Mouse (Mus musculus): Measurements from ENCODE around the gene Mpi. TPM values are rescaled to one million over a fixed set of nuclear protein-coding genes. Genes with fewer than 3 reads are reported as not detected.
A peak's percentile ranks its signal among the peaks of the same experiment; 100 is the strongest.

The Mpi gene
- total RNA-seq, 2 experiments from 2014 or later: 37.0 to 39.6 TPM

DNA sequence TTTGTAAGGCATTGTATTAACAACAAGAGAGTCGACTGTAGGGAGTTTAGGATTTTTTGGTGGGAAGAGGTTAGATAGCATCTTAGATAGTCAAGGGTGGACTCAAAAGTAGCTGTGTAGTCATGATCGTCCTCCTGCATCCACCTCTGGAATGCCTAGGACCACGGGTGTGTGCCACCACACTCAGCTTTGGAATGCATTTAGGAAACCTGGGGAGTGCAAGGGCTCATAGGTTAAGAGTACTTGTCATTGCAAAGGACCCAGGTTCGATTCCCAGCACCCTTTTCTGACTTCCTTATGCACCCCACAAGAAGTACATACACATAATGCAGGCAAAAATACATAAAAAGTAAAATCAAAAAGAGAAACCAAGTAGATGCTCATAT, 29.7 kb downstream of the Mpi start:
- no peak for DNase-seq

DNA sequence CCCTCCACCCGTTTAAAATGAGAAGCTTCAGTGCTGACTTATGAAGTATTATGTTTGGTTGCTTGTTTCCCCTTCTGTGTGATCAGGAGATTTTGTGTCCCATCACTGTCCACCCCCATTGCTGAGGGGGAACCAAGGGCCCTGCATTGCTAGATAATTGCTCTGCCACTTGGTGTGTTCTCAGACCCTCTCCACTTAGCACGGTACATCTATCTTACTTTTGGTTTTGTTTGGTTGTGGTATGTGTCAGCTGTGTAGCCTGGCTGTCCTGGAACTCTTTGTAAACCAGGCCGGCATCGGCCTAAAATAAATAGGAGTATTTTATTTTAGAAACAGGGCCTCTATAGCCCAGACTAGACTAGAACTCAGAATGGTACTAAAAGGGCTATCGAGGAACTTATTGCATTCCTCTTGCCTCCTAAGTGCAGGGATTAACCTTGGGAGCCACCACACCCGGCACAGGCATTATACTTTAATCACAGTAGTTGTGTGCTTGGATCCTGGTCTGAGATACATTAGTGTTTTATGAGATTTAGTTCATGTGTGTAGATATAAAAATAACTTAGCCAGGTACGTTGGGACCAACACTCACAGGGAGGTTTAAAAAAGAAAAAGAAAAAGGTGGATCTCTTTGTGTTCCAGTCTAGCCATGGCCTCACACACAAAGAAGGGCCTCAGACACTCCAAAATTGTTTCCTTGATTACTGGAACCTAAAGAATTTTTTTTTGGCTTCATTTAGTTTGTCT, 30.3 kb downstream of the Mpi start:
- DNase-seq: no peak

DNA sequence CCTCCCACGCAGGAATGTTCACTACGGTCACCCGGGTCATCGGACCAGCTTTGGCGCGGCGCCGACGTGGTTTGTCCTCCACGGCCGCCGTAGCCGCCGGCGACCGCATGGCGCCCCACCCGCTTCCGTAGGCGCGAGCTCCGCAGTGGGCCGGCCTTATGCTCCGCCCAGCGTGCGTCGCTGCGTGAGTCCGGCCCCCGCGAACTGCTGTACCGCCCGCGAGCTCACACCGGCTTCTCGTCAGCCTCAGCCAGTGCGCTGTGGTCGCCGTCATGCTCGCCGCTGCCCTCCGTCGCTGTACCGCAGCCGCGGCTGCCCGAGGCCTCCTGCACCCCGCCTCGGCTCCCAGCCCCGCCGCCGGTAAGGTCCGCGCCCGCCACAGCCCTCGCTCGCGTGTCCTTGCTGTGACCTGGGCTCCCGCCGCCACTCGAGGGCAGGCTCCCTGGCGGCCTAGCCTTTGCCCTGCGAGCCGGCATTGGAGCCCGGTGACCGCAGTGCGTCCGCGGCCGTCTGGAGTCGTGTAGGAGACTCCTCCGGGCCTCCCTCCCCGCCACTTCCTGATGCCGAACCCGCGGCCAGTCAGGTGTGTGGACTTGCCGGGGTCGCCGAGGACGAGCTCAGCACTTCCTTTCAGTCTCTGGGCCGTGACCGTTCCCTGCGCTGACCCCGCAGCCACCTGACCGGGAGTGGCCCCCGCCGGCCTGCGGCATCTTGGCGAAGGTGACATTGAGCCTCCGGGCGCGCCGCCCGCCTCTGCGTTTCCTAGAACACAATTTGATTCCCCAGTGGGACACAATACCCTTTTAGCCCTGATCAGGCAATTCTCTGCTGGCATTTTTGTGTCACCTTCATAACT, 31.3 kb downstream of the Mpi start, which contains the start of gene Cox5a:
Gene Cox5a, plus strand, starts transcription at position 219 of the 856 bp plus-strand sequence.
- DNase-seq: peak; percentile 94 to 97

DNA sequence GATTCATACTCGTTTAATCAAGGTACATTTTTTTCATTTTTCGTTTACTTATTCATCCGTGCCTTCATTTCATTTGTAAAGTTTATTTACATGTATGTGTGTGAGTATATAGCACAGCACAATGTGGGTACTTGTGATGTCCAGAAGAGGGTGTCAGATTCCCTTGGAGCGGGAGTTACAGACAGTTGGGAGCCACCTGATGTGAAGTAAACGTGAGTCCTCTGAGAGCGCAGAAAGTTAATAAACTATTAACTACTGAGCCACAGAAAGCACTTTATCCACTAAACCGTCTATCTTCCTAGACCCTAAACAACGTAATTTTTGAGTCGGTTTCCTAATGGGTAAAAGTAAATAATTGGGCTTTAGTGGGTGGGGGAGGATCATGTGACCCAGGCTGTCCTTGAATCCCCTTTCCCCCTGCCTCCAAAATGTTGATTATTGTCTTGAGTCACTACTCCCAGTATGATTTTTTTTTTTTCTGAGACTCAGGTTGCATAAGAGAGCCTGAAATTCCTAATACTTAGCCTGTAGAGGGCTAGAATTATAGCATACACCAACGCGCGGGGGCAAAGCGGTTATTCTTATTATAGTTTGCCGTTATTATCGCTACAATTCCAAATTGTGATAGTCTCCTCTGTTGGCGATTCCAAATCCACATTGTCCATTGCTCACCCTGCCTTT, 32.0 kb downstream of the Mpi start:
- DNase-seq: no peak

DNA sequence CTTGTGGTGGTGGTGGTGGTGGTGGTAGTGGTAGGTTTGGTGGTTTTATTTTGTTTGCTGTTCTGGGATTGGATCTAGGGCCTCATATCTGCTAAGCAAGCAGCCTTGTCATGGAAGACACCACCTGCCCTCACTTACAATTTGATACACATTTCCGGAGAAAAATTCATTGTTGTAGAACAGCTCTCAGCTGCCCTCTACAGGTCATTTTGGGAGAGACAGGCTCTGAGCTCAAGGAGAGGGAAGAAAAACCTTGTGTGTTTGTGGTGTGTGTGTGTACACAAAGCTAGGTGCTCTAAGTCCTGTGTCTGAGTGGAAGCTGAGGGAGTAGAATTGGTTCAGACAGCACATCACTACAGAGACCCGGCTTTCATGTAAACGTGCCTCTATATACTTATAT, 35.5 kb downstream of the Mpi start:
- peak; percentile 48 to 73 for DNase-seq

DNA sequence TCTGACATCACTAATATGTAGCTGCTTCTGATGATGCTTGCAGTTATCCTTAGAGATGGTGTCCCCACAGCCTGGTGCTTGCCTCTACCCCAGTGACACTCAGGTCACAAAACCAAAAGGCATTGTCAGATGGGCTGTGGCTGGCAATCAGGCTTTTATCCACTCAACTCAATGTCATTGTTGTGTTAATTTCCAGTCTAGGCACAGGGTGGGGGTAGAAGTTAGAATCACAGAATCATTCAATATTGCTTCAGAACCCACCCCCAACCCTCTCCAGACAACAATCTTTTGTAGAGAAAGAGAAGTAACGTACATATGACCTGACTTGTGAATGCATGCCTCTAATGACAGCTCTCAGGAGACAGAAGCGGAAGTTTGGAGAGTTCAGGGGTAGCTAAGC, 42.0 kb downstream of the Mpi start:
- DNase-seq: no peak

DNA sequence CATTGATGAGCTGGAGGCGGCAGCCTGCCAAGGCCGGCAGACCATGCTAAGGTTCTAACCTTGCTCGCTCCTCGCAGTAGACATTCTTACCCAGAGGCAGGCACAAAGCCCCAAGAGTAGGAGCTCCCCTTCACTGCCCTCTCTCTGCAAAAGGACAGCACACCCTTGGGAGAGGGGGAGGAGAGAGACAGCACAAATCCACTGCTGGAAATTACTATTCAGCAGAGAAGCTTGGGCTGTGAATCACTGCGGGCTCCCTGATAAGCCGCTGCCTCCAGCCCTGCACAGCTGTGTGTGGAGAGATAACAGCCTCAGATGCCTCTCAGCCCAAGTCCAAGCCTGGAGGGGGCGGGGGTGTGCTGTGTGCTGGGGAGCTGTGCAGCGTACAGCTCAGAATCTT, 46.9 kb downstream of the Mpi start:
- DNase-seq: peak; percentile 81 to 86

DNA sequence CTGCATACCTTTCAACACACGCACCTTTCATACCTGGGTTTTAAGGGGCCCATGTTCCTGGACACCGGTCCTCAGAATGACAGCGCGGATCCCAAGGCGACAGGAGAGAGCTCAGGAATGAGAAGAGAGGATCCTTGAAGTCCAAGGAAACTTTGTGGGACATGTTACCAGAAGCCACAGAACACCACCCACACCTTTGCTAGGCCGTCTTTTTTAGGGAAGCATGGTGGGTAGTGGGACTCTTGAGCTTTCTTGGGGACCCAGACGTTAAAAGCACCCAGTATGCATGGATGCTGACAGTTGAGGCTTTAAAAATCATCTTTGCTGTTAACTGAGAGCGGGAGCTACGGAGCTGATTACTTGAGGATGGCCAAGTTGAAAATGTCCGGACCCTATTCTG, 47.7 kb downstream of the Mpi start:
- no peak for DNase-seq

DNA sequence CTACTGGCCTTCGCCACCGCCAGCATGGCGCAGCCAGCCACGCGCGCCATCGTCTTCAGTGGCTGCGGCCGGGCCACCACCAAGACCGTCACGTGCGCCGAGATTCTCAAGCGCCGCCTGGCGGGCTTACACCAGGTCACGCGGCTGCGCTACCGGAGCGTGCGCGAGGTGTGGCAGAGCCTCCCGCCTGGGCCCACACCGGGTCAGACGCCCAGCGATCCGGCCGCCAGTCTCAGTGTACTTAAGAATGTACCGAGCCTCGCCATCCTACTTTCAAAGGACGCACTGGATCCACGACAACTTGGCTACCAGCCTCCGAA, 48.2 kb downstream of the Mpi start:
- peak; percentile 69 to 71 for DNase-seq

DNA sequence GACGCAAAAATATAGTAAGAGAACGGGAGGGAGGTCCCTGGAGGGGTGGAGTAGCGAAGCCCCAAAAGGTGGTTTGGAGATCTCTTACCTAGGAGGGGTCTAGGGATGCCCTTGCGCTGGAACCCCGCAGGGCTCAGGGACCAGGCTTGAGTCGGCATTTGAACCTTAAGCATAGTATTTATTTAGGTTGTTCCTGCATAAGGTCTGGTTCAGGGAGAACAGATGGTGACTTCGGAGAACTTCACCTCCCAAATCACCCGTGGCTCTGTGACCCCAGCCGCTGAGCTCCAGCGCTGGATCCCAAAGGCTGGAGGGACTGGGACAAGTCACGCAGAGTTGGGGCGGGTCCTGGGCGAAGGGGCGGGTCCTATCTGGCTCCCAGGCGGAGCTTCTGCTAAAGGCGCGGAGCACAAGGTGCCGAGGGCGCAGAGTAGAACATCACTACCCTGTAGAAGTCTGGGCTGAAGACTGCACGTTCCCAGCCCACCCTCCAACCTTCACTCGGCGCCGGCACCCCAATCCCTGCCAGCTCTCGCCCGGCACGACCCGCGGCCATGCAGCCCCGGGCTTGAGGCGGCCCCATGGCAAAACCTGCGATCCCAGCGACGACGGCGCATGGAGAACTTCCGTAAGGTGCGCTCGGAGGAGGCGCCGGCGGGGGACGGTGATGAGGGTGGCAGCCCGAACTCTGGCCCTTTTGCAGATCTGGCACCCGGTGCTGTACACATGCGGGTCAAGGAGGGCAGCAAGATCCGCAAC, 48.8 kb downstream of the Mpi start, which contains the start of gene Rpp25:
Gene Rpp25, plus strand, starts transcription at position 405 of the 759 bp plus-strand sequence.
- DNase-seq: peak; percentile 85 to 87

DNA sequence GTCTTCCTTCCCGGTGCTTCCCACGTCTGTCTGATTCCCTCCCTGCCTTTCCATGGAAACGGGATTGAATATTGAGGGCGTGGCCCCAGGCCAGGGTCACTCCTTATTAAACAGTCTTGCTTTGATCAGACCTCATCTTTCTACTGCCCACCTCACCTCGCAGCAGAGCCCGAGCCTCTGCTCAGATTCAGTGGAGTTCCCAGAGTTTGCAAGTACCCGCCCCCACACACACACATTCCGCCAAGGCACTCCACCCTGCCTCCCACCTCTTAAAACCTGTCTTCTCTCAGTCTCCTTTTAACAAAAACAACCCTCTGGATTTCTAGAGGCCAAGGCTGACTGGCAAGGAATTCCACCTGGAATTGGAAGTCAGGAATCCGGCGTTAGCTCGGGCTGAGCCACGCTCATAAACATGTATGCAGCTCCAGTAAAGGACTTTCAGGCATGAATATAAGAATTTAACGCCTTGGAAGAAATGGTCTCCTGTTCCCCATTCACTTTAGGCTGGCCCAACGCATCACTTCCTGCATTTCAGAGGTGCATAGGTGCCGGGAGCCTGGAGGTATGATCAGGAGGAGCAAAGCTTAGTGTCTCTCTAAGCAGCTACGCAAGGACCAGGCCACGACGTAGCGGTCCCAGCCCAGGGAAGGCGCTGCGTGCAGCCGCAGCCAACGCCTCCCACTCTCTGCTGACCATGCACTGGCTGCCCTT, 49.5 kb downstream of the Mpi start:
- DNase-seq: peak; percentile 23 to 43

DNA sequence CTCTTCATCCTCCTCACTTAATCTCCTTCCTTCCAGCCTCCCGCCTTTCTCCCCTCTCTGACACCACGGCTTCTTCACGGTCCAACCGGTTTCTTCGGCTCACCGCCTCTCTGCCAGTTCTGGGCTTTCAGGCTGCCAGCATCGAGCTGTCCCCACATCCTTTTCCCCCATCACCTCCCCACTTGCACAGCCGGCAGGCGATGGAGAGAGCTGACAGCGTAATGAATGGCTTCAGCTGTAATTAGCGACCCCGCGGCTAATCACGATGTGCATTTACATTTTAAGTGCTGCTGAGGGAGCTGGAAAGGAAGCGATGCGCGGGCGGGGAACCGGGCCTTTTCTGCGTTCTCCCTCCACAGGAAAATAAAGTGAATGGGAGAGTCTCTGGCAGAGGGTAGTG, 50.7 kb downstream of the Mpi start:
- no peak for DNase-seq

DNA sequence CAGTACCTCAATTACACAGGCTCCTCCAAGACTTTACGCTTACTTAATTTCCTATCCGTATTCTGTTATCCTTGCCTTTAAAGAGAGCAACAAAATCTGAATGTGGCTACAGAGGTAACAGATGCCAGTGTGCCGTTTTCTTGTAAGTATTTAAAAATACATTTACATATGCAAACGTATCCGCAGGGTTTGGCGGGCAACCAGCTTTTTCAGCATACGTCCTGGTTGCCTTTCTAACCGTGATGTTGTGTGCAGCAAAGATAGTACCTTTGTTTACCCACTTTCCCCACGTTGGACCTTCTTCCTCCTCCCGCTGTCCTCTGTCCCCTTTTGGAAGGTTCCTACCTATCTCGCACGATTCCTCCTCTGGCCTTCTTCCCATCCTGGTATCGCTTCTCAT, 51.1 kb downstream of the Mpi start:
- DNase-seq: no peak

DNA sequence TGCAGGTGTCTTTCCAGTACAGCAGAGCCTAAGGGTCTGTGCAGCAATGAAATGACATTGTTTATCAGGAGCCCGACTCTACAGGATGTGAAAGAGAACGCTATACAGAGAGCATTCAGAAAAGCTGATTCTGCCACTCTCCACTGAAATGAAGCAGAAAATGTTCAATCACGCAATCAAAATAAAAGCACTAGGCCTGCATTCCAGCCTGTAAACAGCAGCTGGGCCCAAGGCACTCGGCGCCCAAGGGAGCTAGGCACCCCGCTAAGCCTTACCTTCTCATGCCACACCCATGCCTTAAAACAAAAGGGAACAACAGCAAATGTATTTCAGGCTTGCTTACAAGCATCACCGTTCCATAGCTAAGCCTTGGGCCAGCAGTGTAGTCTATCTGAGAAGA, 54.0 kb downstream of the Mpi start:
- no peak for DNase-seq

DNA sequence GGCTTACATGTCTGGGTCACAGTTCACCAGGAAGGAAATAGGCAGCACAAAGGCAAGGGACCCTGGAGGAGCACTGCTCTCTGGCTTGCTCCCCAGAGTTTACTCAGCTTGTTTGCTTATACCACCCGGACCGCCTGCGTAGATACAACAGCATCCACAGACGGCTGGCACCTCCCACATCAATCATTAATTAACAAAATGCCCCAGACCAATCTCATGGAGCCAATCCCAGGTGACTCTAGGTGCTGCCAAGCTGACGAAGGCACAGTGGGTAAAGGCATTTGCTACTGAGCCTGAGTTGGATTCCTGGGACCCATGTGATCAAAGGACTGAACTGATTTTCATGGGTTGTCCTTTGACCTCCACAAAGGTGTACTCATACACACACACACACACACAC, 55.3 kb downstream of the Mpi start:
- DNase-seq: no peak

DNA sequence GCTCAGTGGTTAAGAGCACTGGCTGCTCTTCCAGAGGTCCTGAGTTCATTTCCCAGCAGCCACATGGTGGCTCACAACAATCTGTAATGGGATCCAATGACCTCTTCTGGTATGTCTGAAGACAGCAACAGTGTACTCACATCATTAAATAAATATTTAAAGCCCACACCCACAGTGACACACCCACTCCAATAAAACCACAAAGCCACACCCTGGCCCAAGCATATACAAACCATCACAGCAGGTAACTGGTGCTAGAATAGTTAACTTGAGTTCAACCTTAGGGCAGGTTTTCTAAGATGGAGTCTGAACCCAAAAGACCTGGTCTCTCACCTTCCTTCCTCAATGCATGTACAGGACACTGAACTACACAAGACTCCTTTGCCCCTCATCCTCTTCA, 57.6 kb downstream of the Mpi start:
- DNase-seq: no peak

Other genes with a start within 250 kb of the Mpi start
- gene Ppcdc, start 112.6 kb downstream of the Mpi start, total RNA-seq (2021): 10 to 100 TPM; 14.0 to 19.4 TPM
- gene Scamp5, start 84.7 kb downstream of the Mpi start, total RNA-seq (2021): 10 to 100 TPM in 1 of 2 experiments, 1 to 10 TPM in 1; 8.4 to 12.3 TPM
- gene Rpp25, start 48.7 kb downstream of the Mpi start, total RNA-seq (2021): 1 to 10 TPM; 1.4 to 4.0 TPM
- 100 to 1,000 TPM; 547 to 578 TPM for gene Cox5a, start 31.5 kb downstream of the Mpi start, total RNA-seq (2021)
- gene Fam219b, start 15.2 kb downstream of the Mpi start, total RNA-seq (2021): 10 to 100 TPM; 25.2 to 26.3 TPM
- 10 to 100 TPM; 56.4 to 56.9 TPM for gene Scamp2, start 8.2 kb upstream of the Mpi start, total RNA-seq (2021)
- 10 to 100 TPM; 12.6 to 14.3 TPM for gene Ulk3, start 36.7 kb upstream of the Mpi start, total RNA-seq (2021)
- gene Cplx3, start 53.5 kb upstream of the Mpi start, total RNA-seq (2021): not detected
- not detected for gene Lman1l, start 68.0 kb upstream of the Mpi start, total RNA-seq (2021)
- gene Csk, start 100.9 kb upstream of the Mpi start, total RNA-seq (2021): 10 to 100 TPM; 61.9 to 92.6 TPM
- under 1 TPM in 1 of 2 experiments, not detected in 1; 0.40 TPM for gene Cyp1a2, start 130.9 kb upstream of the Mpi start, total RNA-seq (2021)
- gene Cyp1a1, start 135.2 kb upstream of the Mpi start, total RNA-seq (2021): under 1 TPM in 1 of 2 experiments, not detected in 1; 0.13 TPM
- 1 to 10 TPM; 8.5 to 9.9 TPM for gene Edc3, start 155.8 kb upstream of the Mpi start, total RNA-seq (2021)
- 10 to 100 TPM; 60.4 to 72.2 TPM for gene Clk3, start 213.1 kb upstream of the Mpi start, total RNA-seq (2021)

Measured in adrenal gland, postnatal 36 days (tissue).